Mouse (Mus musculus) G1E (cell line): Measurements from ENCODE around the gene Gm10057.
"Not testable (repeated sequence)": the region's sequence is repeated elsewhere in the genome, so short reads cannot be mapped to it uniquely, and the experiment has no call there.

Source experiments
- CTCF ChIP-seq: IDR thresholded peaks from 2 replicates; pipeline ENCODE4 v1.5.1; 2012; ENCODE audit warnings: low read depth, low read length, inconsistent platforms, mixed read lengths
- GATA1 ChIP-seq: IDR thresholded peaks from 2 replicates; pipeline ENCODE4 v1.6.1; 2012; ENCODE audit warnings: borderline replicate concordance, low read length, inconsistent platforms, mixed read lengths
- TAL1 ChIP-seq: conservative IDR thresholded peaks from 2 replicates; pipeline ENCODE4 v1.6.1; 2012; ENCODE audit warnings: low read depth, low read length, inconsistent platforms, mixed read lengths

GRCm38 (mm10) chrX:154012540-154012939, 42.3 kb downstream of the Gm10057 start, which contains the start of gene Samt1:
- TF ChIP-seq CTCF, TAL1, GATA1: not testable (repeated sequence)
